Mouse (Mus musculus): ENCODE results near the gene Tmem200b. TPM values are rescaled to one million over a fixed set of nuclear protein-coding genes. Genes with fewer than 3 reads are reported as not detected.

Tmem200b gene
- total RNA-seq, 2 experiments from 2014 or later, result 2.7 to 3.0 TPM

GRCm38 (mm10) chr4:131950657-131951056, 29.1 kb downstream of the Tmem200b start:
- DNase-seq, result no peak

- no peak for DNase-seq
Measured at GRCm38 (mm10) chr4:131957161-131957560, 35.6 kb downstream of the Tmem200b start.

GRCm38 (mm10) chr4:131968873-131969272, 47.3 kb downstream of the Tmem200b start:
- no peak for DNase-seq

GRCm38 (mm10) chr4:131970244-131970853, 48.8 kb downstream of the Tmem200b start:
- DNase-seq, result no peak

Other genes with a start within 250 kb of the Tmem200b start
- 1 to 10 TPM in 1 of 2 experiments, under 1 TPM in 1; 0.69 to 1.4 TPM for gene Ptpru, start 83.5 kb upstream of the Tmem200b start, total RNA-seq (2021)
- 10 to 100 TPM; 24.0 to 24.6 TPM for gene Mecr, start 78.3 kb upstream of the Tmem200b start, total RNA-seq (2021)
- 10 to 100 TPM; 27.4 to 30.6 TPM for gene Srsf4, start 48.2 kb upstream of the Tmem200b start, total RNA-seq (2021)
- not detected for gene Gm10300, start 152.9 kb downstream of the Tmem200b start, total RNA-seq (2021)
- gene Epb41, start 153.6 kb downstream of the Tmem200b start, total RNA-seq (2021), result 10 to 100 TPM; 80.4 to 86.0 TPM
- not detected for gene Oprd1, start 222.7 kb downstream of the Tmem200b start, total RNA-seq (2021)

Measured in gastrocnemius, postnatal 25 days (tissue).